Mouse (Mus musculus) NIH3T3 (cell line): ENCODE data around the gene Dnmt3l.

Experiments used
- DNase-seq: peaks from one replicate; pipeline ENCODE4 v3.0.0-alpha.2; 2012; ENCODE audit warnings: low read depth

The Dnmt3l gene

GRCm38 (mm10) chr10:78037139-78037538, 4.6 kb upstream of the Dnmt3l start:
- DNase-seq, result no peak

GRCm38 (mm10) chr10:78042096-78042495, 349 bp downstream of the Dnmt3l start:
- DNase-seq, result no peak

DNA sequence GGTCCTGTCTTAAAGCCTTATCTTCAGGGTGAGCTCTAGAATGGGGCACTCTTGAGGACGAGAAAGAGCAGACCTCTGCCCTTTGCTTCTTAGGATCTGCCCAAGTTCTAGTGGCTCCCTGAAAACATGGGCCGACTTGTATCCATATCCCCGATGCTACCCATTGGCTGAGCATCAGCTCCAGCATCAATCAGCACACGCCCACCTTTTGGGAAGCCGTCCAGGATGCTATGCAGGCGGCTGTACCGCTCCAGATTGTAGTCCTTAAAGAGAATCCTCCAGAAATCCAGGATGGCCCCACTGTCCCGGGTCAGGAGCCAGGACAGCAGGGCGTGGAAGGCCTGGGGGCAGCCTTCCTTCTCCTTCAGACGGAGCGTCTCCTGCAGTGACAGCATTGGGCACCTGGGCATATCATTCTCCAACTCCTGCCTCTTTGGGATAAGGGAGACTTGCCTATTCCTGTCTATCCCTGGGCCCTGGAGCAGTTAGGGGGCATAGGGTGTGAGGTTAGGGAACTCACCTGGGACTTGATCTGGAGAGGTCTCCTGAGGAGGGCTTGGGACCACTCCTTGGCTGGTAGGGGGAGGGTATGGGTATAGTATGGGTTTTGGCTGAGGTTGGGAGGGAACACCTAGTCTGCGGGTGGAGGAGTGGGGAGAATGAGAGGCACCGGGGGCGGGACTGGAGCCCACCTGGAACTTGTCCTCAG, 1.1 kb downstream of the Dnmt3l start:
- DNase-seq, result no peak

GRCm38 (mm10) chr10:78043406-78043836, 1.7 kb downstream of the Dnmt3l start, which contains the start of gene Aire:
Gene Aire (minus strand): TSS chr10:78043610.
- peak; percentile 30 for DNase-seq

GRCm38 (mm10) chr10:78044531-78044930, 2.8 kb downstream of the Dnmt3l start:
- no peak for DNase-seq

- DNase-seq, result no peak
Observed at GRCm38 (mm10) chr10:78046388-78046787, 4.6 kb downstream of the Dnmt3l start.

- no peak for DNase-seq
Observed at GRCm38 (mm10) chr10:78048061-78048730, 6.4 kb downstream of the Dnmt3l start.

DNA sequence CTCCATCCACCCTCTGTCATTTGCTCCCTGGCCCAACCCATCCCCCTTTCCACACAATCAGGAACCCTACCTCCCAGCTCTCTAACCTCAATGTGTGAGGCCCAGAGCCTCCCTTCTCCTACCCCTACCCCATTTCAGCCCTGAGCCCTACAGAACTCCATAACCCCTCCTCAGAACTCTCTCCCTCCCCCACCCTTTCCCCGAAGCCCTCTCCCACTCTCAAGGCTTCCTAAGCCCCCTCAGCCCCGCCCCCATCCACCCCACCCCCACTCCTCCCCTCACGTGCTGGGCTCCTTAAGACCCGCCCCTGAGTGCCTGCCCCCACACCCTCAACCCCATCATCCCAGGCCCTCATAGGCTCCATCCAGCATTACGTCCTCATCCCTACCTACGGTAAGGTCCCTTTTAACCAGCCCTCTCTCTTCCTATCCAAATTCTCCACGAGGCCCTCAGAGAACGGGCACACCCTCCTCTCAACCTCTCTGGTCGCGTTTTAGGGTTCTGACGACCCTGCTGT, 7.8 kb downstream of the Dnmt3l start:
- no peak for DNase-seq

DNA sequence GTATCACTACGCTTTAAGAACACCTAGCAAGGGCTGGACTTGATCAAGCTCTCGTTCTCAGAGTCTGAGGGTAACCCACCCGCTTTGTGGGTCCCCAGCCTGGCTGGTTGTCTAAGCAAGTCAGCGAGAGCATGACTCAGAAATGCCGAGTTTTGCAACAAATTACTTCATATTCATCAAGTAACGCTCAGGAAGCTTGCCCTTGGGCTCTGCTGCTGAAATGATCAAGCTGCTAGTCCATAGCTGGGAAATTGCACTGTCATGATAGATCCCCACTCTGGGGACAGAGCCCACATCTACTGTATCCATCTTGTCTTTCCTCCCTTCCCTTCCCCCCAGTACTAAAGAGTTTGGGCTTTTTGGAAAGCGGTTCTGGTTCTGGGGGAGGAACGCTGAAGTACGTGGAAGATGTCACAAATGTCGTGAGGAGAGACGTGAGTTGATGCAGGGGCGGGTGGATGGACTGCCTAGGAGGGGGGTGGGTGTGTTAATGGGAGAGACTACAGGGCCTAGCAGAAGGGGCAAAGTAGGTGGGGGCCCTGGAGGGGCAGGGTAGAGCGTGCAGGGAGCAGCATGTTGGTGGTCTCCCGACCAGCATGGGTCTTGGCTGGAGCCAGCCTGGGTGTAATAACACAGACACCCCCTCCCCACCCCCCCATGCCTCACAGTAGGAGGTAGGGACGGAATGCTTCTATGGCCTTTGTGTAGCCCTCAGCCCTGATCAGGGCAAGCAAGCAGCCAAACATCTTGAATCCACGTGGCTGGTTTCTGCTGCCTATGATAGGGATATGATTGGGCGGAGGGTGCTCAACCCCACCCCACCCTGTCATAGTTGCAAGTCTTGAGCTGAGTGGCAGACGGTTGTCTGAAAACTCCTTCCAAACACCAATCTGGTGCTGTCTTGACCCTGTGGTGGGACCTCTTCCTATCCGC, 13.2 kb downstream of the Dnmt3l start:
- DNase-seq, result peak; percentile 84

GRCm38 (mm10) chr10:78057056-78057455, 15.3 kb downstream of the Dnmt3l start:
- no peak for DNase-seq

DNA sequence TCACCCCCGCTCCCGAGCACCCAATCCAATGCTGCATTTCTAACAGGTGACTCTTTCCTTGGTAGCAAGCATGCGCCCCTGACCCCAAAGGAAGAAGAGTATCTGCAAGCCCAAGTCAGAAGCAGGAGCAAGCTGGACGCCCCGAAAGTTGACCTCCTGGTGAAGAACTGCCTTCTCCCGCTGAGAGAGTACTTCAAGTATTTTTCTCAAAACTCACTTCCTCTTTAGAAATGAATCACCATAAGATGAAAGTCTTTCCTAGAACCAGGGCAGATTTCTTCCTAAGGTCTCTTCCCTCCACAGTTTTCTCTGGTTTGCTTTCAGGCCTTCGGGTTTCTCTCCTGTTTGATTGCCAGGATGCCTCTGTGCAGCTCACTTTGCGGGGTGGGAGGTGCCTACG, 21.4 kb downstream of the Dnmt3l start:
- no peak for DNase-seq

- peak; percentile 28 for DNase-seq
Observed at GRCm38 (mm10) chr10:78067226-78067625, 25.5 kb downstream of the Dnmt3l start.

GRCm38 (mm10) chr10:78068541-78068940, 26.8 kb downstream of the Dnmt3l start:
- DNase-seq, result no peak

GRCm38 (mm10) chr10:78069101-78070011, 27.6 kb downstream of the Dnmt3l start, which contains the start of gene Icosl:
Gene Icosl (plus strand): TSS chr10:78069302.
- DNase-seq, result peak; percentile 48

DNA sequence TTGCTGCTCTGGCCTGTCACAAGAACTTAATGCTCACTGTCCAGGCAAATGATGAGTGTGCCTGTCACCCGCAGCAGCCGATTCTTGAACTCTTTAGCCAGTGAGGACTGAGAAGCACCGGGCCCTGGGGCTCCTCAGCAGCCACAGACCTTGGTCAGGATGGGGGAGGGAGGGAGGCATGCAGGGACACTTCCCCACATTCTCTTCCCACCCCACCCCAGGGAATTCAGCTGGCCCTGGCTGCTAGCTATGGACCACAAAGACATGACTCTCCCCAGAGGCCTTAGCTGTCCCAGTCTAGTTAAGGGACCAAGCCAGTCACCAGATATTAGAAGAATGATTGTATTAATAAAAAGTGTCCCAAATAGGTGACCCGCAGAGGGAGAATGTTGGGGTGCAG, 32.4 kb downstream of the Dnmt3l start:
- DNase-seq, result no peak

DNA sequence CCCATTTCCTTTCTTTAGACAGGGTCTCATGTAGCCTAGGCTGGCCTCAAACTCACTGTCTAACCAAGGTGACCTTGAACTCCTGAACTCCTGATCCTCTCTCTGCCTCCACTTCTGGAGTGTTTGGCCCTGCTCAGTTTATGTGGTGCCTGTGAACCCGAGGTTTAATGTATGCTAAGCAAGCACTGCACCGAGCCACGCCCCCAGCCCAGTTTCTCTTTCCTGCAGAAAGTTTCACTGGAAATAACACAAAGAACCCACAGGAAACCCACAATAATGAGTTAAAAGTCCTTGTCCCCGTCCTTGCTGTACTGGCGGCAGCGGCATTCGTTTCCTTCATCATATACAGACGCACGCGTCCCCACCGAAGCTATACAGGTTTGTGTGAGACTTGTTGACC, 33.2 kb downstream of the Dnmt3l start:
- DNase-seq, result no peak

DNA sequence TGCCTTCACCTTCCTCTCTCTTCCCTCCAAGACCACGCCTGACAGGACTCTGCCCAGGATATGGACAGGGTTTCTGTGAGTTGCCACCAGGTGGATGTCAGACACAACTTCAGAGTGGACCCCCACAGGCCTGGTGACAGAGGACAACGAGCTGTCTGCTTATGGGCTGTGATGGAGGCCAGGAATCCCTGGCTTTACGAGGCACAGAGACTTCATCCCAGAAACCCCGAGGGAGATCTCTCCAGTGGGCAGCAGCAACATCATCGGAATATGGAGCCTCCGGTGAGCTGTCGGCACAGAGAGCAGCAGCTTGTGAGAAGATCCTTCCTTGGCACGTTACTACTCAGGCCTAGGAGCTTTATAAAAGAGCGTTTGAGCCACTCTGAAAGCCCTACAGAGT, 36.1 kb downstream of the Dnmt3l start:
- no peak for DNase-seq

DNA sequence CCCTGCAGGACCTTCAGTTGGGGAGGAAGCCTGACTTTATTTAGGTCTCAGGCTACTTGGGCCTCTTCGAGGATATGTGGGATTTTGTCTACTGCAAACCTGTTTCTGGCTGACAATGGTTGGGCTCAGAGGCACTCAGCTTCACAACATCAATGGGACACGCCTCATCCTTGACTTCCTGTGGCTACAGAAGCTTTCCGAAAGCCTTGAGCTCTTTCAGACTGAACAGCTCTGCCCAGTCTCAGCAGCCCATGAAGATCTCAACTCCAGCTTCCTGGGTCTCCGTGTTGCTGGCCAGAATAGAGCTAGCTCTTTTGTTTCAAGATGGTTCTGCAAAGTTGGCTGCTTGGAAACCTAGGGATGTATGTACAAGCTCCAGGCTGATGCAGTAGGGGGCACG, 36.5 kb downstream of the Dnmt3l start:
- DNase-seq, result no peak

DNA sequence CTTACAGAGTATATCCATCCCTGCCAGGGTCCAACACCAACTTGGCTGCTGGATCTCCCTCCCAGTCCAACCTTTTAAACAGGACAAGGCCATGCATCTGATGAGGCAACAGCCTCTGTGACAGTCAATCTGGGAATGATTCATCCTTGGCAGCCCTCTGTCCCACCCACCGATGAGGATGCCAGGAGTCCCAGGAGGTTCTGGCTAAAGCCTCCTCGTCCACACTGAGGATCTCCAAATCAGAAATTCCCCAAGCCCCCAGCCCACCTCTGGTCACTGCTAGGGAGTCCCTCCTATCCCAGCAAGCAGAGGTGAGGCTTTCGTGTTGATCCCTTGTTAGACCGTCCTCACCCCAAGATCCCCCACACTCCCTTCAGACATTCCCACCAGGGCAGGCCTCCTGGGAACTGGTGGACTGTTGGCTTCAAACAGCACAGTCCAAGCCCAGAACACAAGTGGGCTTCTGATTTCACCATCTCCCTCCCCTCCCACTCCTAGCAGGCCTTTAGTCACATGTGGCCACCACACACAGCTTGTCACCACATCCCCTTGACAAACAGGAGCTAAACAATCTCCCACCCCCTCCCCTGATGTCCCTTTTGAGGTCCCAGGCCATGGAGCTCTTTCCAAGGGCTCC, 38.3 kb downstream of the Dnmt3l start:
- DNase-seq, result peak; percentile 14

DNA sequence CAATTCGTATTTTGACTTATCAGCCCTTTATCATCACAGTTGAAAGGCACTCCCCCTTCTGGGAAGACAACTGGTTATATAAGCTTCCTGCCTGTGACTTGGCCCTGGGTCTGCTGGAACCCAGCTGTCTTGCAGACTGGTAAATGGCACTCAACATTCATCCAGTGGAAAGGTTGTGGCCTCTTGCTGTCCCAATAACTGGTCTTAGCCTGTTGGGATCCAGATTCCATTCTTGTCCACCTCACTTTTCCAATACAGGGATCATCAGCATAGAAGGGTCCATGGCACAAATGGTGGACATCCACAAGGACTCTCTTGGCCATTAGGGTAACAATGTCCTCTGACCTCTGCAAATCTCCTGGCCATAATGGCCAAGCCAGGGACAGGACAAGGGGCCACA, 42.3 kb downstream of the Dnmt3l start:
- no peak for DNase-seq

GRCm38 (mm10) chr10:78085711-78086110, 44.0 kb downstream of the Dnmt3l start:
- DNase-seq, result no peak
